ENCODE assay signal across 15 mouse cellular contexts in genomic region chr13:91985915-91986589, GRCm38 (mm10).
DNase-seq lines count a peak whose midpoint lies in the region; ATAC-seq lines count a peak whose summit lies in the region.
"Had no signal": no experiment of that assay in that cellular context is flagged by ENCODE, and none has a peak within 500 bp of the region (broad histone marks: within the 10 kb centered on the region; RNA-seq: fewer than 3 reads in every experiment).

No protein-coding gene starts in this region.

- H3K9me3 ChIP-seq in hindbrain, embryonic 11.5 days (ENCODE audit: control insufficient read depth, low read length) = no peaks in the 10 kb centered on the region
- H3K9me3 ChIP-seq in hindbrain, embryonic 10.5 days = no peaks in the 10 kb centered on the region
- H3K9me3 ChIP-seq in forebrain, embryonic 12.5 days = 0 out of 2 replicates have a peak, but pooled peaks cover 3% of the 10 kb centered on the region
- H3K9me3 ChIP-seq in hindbrain, embryonic 15.5 days = no peaks in the 10 kb centered on the region
- H3K9me3 ChIP-seq in neural tube, embryonic 13.5 days = no peaks in the 10 kb centered on the region
- no peaks in the 10 kb centered on the region for H3K9me3 ChIP-seq in kidney, embryonic 14.5 days (ENCODE audit: control insufficient read depth, low read length)
- H3K9me3 ChIP-seq: embryonic facial prominence, embryonic 13.5 days; limb, embryonic 15.5 days had no signal

- H3K27ac ChIP-seq in hindbrain, embryonic 11.5 days (ENCODE audit: low read depth, low read length) = no peak overlapping the region
- H3K27ac ChIP-seq in hindbrain, embryonic 10.5 days = no peak overlapping the region
- H3K27ac ChIP-seq in forebrain, embryonic 12.5 days = no peak overlapping the region
- 0 out of 2 replicates have a peak overlapping the region, but pooled peaks have one; percentile 18 for H3K27ac ChIP-seq in hindbrain, embryonic 15.5 days (replicated peaks)
- no peak overlapping the region for H3K27ac ChIP-seq in neural tube, embryonic 13.5 days (replicated peaks)
- H3K27ac ChIP-seq in kidney, embryonic 14.5 days (ENCODE audit: low read depth, low read length) = no peak overlapping the region
- H3K27ac ChIP-seq: embryonic facial prominence, embryonic 13.5 days; limb, embryonic 15.5 days had no signal

- no peaks in the 10 kb centered on the region for H3K36me3 ChIP-seq in hindbrain, embryonic 11.5 days (ENCODE audit: control insufficient read depth, insufficient read depth, low read length)
- H3K36me3 ChIP-seq in hindbrain, embryonic 10.5 days = no peaks in the 10 kb centered on the region
- no peaks in the 10 kb centered on the region for H3K36me3 ChIP-seq in forebrain, embryonic 12.5 days (replicated peaks)
- H3K36me3 ChIP-seq in hindbrain, embryonic 15.5 days = no peaks in the 10 kb centered on the region
- no peaks in the 10 kb centered on the region for H3K36me3 ChIP-seq in neural tube, embryonic 13.5 days
- no peaks in the 10 kb centered on the region for H3K36me3 ChIP-seq in kidney, embryonic 14.5 days (ENCODE audit: control insufficient read depth, insufficient read depth, low read length)
- H3K36me3 ChIP-seq: embryonic facial prominence, embryonic 13.5 days; limb, embryonic 15.5 days had no signal

- H3K4me3 ChIP-seq in hindbrain, embryonic 11.5 days (ENCODE audit: low read depth, low read length) = no peak overlapping the region
- no peak overlapping the region for H3K4me3 ChIP-seq in hindbrain, embryonic 10.5 days
- no peak overlapping the region for H3K4me3 ChIP-seq in forebrain, embryonic 12.5 days (replicated peaks)
- H3K4me3 ChIP-seq in hindbrain, embryonic 15.5 days = no peak overlapping the region
- H3K4me3 ChIP-seq in neural tube, embryonic 13.5 days = no peak overlapping the region
- H3K4me3 ChIP-seq in kidney, embryonic 14.5 days (ENCODE audit: low read length) = no peak overlapping the region
- H3K4me3 ChIP-seq: embryonic facial prominence, embryonic 13.5 days; limb, embryonic 15.5 days had no signal

- no peaks in the 10 kb centered on the region for H3K27me3 ChIP-seq in hindbrain, embryonic 11.5 days (ENCODE audit: control insufficient read depth, insufficient read depth, low read length)
- H3K27me3 ChIP-seq in hindbrain, embryonic 10.5 days (ENCODE audit: insufficient read depth, poor library complexity, severe bottlenecking) = no peaks in the 10 kb centered on the region
- H3K27me3 ChIP-seq in forebrain, embryonic 12.5 days = no peaks in the 10 kb centered on the region
- H3K27me3 ChIP-seq in hindbrain, embryonic 15.5 days = no peaks in the 10 kb centered on the region
- no peaks in the 10 kb centered on the region for H3K27me3 ChIP-seq in neural tube, embryonic 13.5 days
- H3K27me3 ChIP-seq in kidney, embryonic 14.5 days (ENCODE audit: control insufficient read depth, insufficient read depth, low read length) = no peaks in the 10 kb centered on the region
- H3K27me3 ChIP-seq: embryonic facial prominence, embryonic 13.5 days; limb, embryonic 15.5 days had no signal

- no peak overlapping the region for H3K9ac ChIP-seq in hindbrain, embryonic 11.5 days (ENCODE audit: low read depth, low read length)
- no peak overlapping the region for H3K9ac ChIP-seq in forebrain, embryonic 12.5 days
- no peak overlapping the region for H3K9ac ChIP-seq in hindbrain, embryonic 15.5 days
- H3K9ac ChIP-seq in neural tube, embryonic 13.5 days = no peak overlapping the region
- no peak overlapping the region for H3K9ac ChIP-seq in kidney, embryonic 14.5 days (ENCODE audit: low read depth, low read length)
- H3K9ac ChIP-seq: embryonic facial prominence, embryonic 13.5 days; limb, embryonic 15.5 days had no signal

- peak; percentile 53; the same call in 1 of the 2 replicates for ATAC-seq in hindbrain, embryonic 11.5 days (ENCODE audit: low FRiP score)
- peak; percentile 73 for ATAC-seq in forebrain, embryonic 12.5 days (ENCODE audit: low FRiP score)
- ATAC-seq in hindbrain, embryonic 15.5 days (ENCODE audit: low FRiP score, low read depth) = peak; percentile 66
- peak; percentile 90 for ATAC-seq in neural tube, embryonic 13.5 days (ENCODE audit: low read depth)
- ATAC-seq in granulocyte monocyte progenitor cell, adult 5-6 weeks (replicated peaks; ENCODE audit: poor library complexity, severe bottlenecking) = no peak
- no peak for ATAC-seq in kidney, embryonic 14.5 days (ENCODE audit: low FRiP score, low TSS enrichment)

- 72% methylated on average over 7 of the region's 7 CpGs for WGBS in hindbrain, embryonic 11.5 days
- WGBS in hindbrain, embryonic 10.5 days = 71% methylated on average over 7 of the region's 7 CpGs
- WGBS in forebrain, embryonic 12.5 days = 53% methylated on average over 7 of the region's 7 CpGs
- 57% methylated on average over 7 of the region's 7 CpGs for WGBS in hindbrain, embryonic 15.5 days
- WGBS in neural tube, embryonic 13.5 days = 45% methylated on average over 7 of the region's 7 CpGs
- WGBS in kidney, embryonic 14.5 days = 40% methylated on average over 7 of the region's 7 CpGs

- no peak overlapping the region for H3K4me2 ChIP-seq in hindbrain, embryonic 11.5 days (replicated peaks; ENCODE audit: low read depth, low read length)
- no peak overlapping the region for H3K4me2 ChIP-seq in forebrain, embryonic 12.5 days
- no peak overlapping the region for H3K4me2 ChIP-seq in hindbrain, embryonic 15.5 days
- H3K4me2 ChIP-seq in neural tube, embryonic 13.5 days = no peak overlapping the region
- no peak overlapping the region for H3K4me2 ChIP-seq in kidney, embryonic 14.5 days (replicated peaks; ENCODE audit: low read depth, low read length)
- H3K4me2 ChIP-seq: embryonic facial prominence, embryonic 13.5 days; limb, embryonic 15.5 days had no signal

- peak; percentile 12 for DNase-seq in hindbrain, embryonic 11.5 days (ENCODE audit: low spot score)
- no peak for DNase-seq in hindbrain, embryonic 10.5 days (ENCODE audit: low spot score)
- DNase-seq in testis, postnatal 10 days (ENCODE audit: low spot score) = no peak
- DNase-seq: adrenal gland, adult 2 months; cerebellum, adult 9-11 months; heart, adult 11 months; kidney, adult 11 months; lung, adult 2 months had no signal

- no peaks in the 10 kb centered on the region for H3K4me1 ChIP-seq in hindbrain, embryonic 11.5 days (replicated peaks; ENCODE audit: control insufficient read depth, insufficient read depth, low read length)
- 0 out of 2 replicates have a peak, but pooled peaks cover 3% of the 10 kb centered on the region for H3K4me1 ChIP-seq in hindbrain, embryonic 10.5 days (replicated peaks)
- peaks cover 4% of the 10 kb centered on the region for H3K4me1 ChIP-seq in forebrain, embryonic 12.5 days
- H3K4me1 ChIP-seq in hindbrain, embryonic 15.5 days (replicated peaks) = peaks cover 6% of the 10 kb centered on the region; the same call in 1 of the 2 replicates
- peaks cover 7% of the 10 kb centered on the region for H3K4me1 ChIP-seq in neural tube, embryonic 13.5 days (replicated peaks)
- no peaks in the 10 kb centered on the region for H3K4me1 ChIP-seq in kidney, embryonic 14.5 days (ENCODE audit: control insufficient read depth, insufficient read depth, low read length)
- H3K4me1 ChIP-seq: embryonic facial prominence, embryonic 13.5 days; limb, embryonic 15.5 days had no signal

Comparison
In these comparisons a context has a peak if more than half of its experiments do, and no peak if none do; other contexts are left out.
1. ATAC-seq: peak in hindbrain, embryonic 11.5 days (single experiment), forebrain, embryonic 12.5 days (single experiment), hindbrain, embryonic 15.5 days (single experiment) and neural tube, embryonic 13.5 days (single experiment); none in granulocyte monocyte progenitor cell, adult 5-6 weeks (single experiment) and kidney, embryonic 14.5 days (single experiment).